Mouse (Mus musculus): ENCODE measurements around the gene Gm20503. TPM values are rescaled to one million over a fixed set of nuclear protein-coding genes. Genes with fewer than 3 reads are reported as not detected.
A peak's percentile ranks its signal among the peaks of the same experiment; 100 is the strongest.

The Gm20503 gene
- total and polyA plus RNA-seq, 3 experiments: 0.13 to 0.70 TPM; not detected in 1

DNA sequence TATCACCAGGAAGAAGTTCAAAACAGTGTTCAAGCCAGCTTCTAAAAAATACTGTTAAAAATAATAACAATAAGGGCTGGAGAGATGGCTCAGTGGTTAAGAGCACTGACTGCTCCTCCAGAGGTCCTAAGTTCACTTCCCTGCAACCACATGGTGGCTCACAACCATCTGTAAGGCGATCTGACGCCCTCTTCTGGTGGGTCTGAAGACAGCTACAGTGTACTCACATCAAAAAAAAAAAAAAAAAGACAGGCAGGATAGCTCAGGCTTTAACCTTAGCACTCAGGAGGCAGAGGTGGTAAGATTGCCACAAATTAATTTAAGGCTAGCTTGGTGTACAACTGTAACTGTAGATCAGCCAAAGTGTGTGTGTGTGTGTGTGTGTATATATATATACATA is 2.4 kb upstream of the Gm20503 start (continued):
- peak; percentile 97 for TF ChIP-seq ZNF384 (IDR thresholded peaks at IDR 0.05; ENCODE audit: low read depth, low read length)
- TF ChIP-seq MAX (IDR thresholded peaks at IDR 0.05; ENCODE audit: low read length): no peak
- TF ChIP-seq ETS1 (conservative IDR thresholded peaks at IDR 0.05; ENCODE audit: low read depth, low read length): no peak
- no peak for TF ChIP-seq MEF2A (IDR thresholded peaks at IDR 0.05; ENCODE audit: borderline replicate concordance, low read depth, low read length)
- TF ChIP-seq CHD1 (IDR thresholded peaks at IDR 0.05; ENCODE audit: low read depth, low read length): no peak
- no peak for TF ChIP-seq GABPA (IDR thresholded peaks at IDR 0.05; ENCODE audit: insufficient replicate concordance, low read depth, low read length)
- TF ChIP-seq NRF1 (IDR thresholded peaks at IDR 0.05; ENCODE audit: low read depth, low read length): no peak
- peak; percentile 17 for TF ChIP-seq RAD21 (IDR thresholded peaks at IDR 0.05; ENCODE audit: low read depth, low read length)
- no peak for TF ChIP-seq HCFC1 (IDR thresholded peaks at IDR 0.05; ENCODE audit: low read depth, low read length)
- no peak for TF ChIP-seq ZKSCAN1 (IDR thresholded peaks at IDR 0.05; ENCODE audit: borderline replicate concordance, low read depth, low read length)
- TF ChIP-seq TCF12 (IDR thresholded peaks at IDR 0.05; ENCODE audit: low read depth, low read length): no peak
- no peak for TF ChIP-seq EP300 (IDR thresholded peaks at IDR 0.05; ENCODE audit: low read length)

DNA sequence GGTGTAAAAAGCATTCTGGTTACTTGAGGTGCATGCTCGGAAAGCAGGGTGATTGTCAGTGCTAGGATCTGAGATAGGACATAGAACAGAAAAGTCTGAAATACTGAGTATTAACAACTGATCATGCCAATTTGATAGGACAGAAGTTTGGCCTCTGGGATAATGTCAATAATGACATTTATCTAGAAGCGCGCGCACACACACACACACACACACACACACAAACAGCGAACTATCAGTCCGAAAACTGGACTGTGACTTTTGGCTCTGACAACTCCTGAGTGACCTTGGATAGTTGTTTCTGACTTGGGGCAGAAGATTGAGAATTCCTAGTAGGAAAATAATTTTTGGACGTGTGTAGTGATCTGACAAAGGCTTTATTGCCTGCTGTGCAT is 793 bp downstream of the Gm20503 start:
- H3K9ac ChIP-seq (ENCODE audit: insufficient read depth, low read depth): peak overlapping the region; percentile 92
- H3K79me2 ChIP-seq (replicated peaks; ENCODE audit: control insufficient read depth, extremely low read depth, insufficient read depth, poor library complexity, severe bottlenecking): peaks cover 13% of the 10 kb centered on the region
- H3K36me3 ChIP-seq (replicated peaks in 1 of 2; ENCODE audit: control insufficient read depth in 1 of 2, insufficient read depth in 1 of 2, low read length in 1 of 2): no peaks in the 10 kb centered on the region
- dilution Hi-C loops (cut with MboI; ENCODE audit: extremely low pct_ligation_motif_present, extremely low pct_unique_long_range_greater_than_20kb, low sequenced_read_pairs) (no loop called here), in situ Hi-C loops (cut with MboI; ENCODE audit: low pct_ligation_motif_present, low pct_unique_long_range_greater_than_20kb, low sequenced_read_pairs) (no loop called here)
- peaks cover 15 to 56% of the 10 kb centered on the region in 2 experiments for H3K4me1 ChIP-seq (ENCODE audit: control insufficient read depth in 1 of 2, insufficient read depth in 2 of 2)
- TF ChIP-seq POLR2AphosphoS2 (IDR thresholded peaks at IDR 0.05; ENCODE audit: low read depth, low read length) (no peak), CHD2 (IDR thresholded peaks at IDR 0.05; ENCODE audit: low read length) (no peak), UBTF (IDR thresholded peaks at IDR 0.05; ENCODE audit: low read depth, low read length) (no peak), SMC3 (IDR thresholded peaks at IDR 0.05; ENCODE audit: low read depth, low read length) (no peak), ELF1 (IDR thresholded peaks at IDR 0.05; ENCODE audit: low read depth, low read length) (no peak)
- H3K27ac ChIP-seq (ENCODE audit: insufficient read depth, low read depth): no peak overlapping the region
- no peak for DNase-seq (ENCODE audit: extremely low read depth)
- peak overlapping the region; percentile 79 for H3K4me2 ChIP-seq (ENCODE audit: insufficient read depth, low read depth, poor library complexity, severe bottlenecking)
- H3K27me3 ChIP-seq (replicated peaks): no peaks in the 10 kb centered on the region
- peak overlapping the region; percentile 79 to 96 (median 93) for H3K4me3 ChIP-seq (replicated peaks in 1 of 3; ENCODE audit: low read depth in 2 of 3, low read length in 2 of 3, poor library complexity in 1 of 3)
- no peaks in the 10 kb centered on the region for H3K9me3 ChIP-seq (replicated peaks; ENCODE audit: low read length)

DNA sequence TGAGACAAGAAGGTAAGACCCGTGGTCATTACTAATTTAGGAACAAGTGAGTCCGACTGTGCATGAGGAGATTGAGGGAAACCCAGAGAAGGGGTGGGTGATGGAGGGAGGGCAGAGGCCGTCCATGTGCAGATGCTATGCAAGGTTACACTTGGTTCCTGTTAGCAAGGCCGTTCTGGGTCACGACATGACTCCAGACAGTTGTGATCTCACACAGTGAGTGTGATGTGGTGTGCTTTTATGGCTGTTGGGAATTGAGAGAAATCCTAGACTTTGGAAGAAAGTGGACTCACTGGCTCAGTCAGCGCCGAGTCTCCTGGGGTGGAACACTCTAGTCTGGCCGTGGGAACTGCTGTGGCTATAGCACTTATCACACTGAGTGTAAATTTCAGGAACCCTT is 3.2 kb downstream of the Gm20503 start:
- dilution Hi-C loops (cut with MboI; ENCODE audit: extremely low pct_ligation_motif_present, extremely low pct_unique_long_range_greater_than_20kb, low sequenced_read_pairs): no loop called here

More for the DNA sequence above, 3.2 kb downstream of the Gm20503 start:
- H3K4me2 ChIP-seq (ENCODE audit: insufficient read depth, low read depth, poor library complexity, severe bottlenecking): peak overlapping the region; percentile 7; the same call in 1 of the 2 replicates
- no peak overlapping the region for H3K4me3 ChIP-seq (replicated peaks in 1 of 3; ENCODE audit: low read depth in 2 of 3, low read length in 2 of 3, poor library complexity in 1 of 3)
- H3K27ac ChIP-seq (ENCODE audit: insufficient read depth, low read depth): no peak overlapping the region
- H3K79me2 ChIP-seq (replicated peaks; ENCODE audit: control insufficient read depth, extremely low read depth, insufficient read depth, poor library complexity, severe bottlenecking): peaks cover 18% of the 10 kb centered on the region
- no peak overlapping the region for H3K9ac ChIP-seq (ENCODE audit: insufficient read depth, low read depth)
- TF ChIP-seq PAX5 (IDR thresholded peaks at IDR 0.05; ENCODE audit: low read length): no peak
- TF ChIP-seq ZMIZ1 (IDR thresholded peaks at IDR 0.05; ENCODE audit: low read depth, low read length): no peak
- TF ChIP-seq MXI1 (IDR thresholded peaks at IDR 0.05; ENCODE audit: low read depth, low read length): no peak
- no peak for TF ChIP-seq KAT2A (IDR thresholded peaks at IDR 0.05; ENCODE audit: insufficient replicate concordance, low read length)
- TF ChIP-seq IRF4 (IDR thresholded peaks at IDR 0.05; ENCODE audit: low read depth, low read length): no peak
- TF ChIP-seq EP300 (IDR thresholded peaks at IDR 0.05; ENCODE audit: low read length): no peak
- no peak for TF ChIP-seq USF2 (conservative IDR thresholded peaks at IDR 0.05; ENCODE audit: low read depth, low read length)
- TF ChIP-seq MEF2A (IDR thresholded peaks at IDR 0.05; ENCODE audit: borderline replicate concordance, low read depth, low read length): no peak
- TF ChIP-seq CHD2 (IDR thresholded peaks at IDR 0.05; ENCODE audit: low read length): no peak
- TF ChIP-seq MYC (IDR thresholded peaks at IDR 0.05; ENCODE audit: low read depth, low read length): no peak
- no peak for TF ChIP-seq RCOR1 (conservative IDR thresholded peaks at IDR 0.05; ENCODE audit: low read depth, low read length)
- H3K27me3 ChIP-seq (replicated peaks): no peaks in the 10 kb centered on the region
- H3K4me1 ChIP-seq (ENCODE audit: control insufficient read depth in 1 of 2, insufficient read depth in 2 of 2): peaks cover 18 to 69% of the 10 kb centered on the region in 2 experiments
- H3K9me3 ChIP-seq (replicated peaks; ENCODE audit: low read length): no peaks in the 10 kb centered on the region
- no peak for DNase-seq (ENCODE audit: extremely low read depth)
- peaks cover 0 to under 1% of the 10 kb centered on the region in 2 experiments for H3K36me3 ChIP-seq (replicated peaks in 1 of 2; ENCODE audit: control insufficient read depth in 1 of 2, insufficient read depth in 1 of 2, low read length in 1 of 2)
- in situ Hi-C loops (cut with MboI; ENCODE audit: low pct_ligation_motif_present, low pct_unique_long_range_greater_than_20kb, low sequenced_read_pairs): no loop called here

Measured in CH12.LX (cell line).